Comparison of ENCODE assay signal across 11 mouse cellular contexts in genomic region chr14:62855077-62855835, GRCm38 (mm10). TPM values are rescaled to one million over a fixed set of nuclear protein-coding genes. Genes with fewer than 3 reads are reported as not detected.
DNase-seq lines count a peak whose midpoint lies in the region; ATAC-seq and TF ChIP-seq lines count a peak whose summit lies in the region.
"Had no signal": no experiment of that assay in that cellular context is flagged by ENCODE, and none has a peak within 500 bp of the region (broad histone marks: within the 10 kb centered on the region; RNA-seq: fewer than 3 reads in every experiment).

No protein-coding gene starts in this region.

- H3K9me3 ChIP-seq in forebrain, embryonic 13.5 days (replicated peaks) = no peaks in the 10 kb centered on the region
- no peaks in the 10 kb centered on the region for H3K9me3 ChIP-seq in neural tube, embryonic 15.5 days (replicated peaks)
- H3K9me3 ChIP-seq: kidney, embryonic 15.5 days; liver, embryonic 15.5 days had no signal

- H3K36me3 ChIP-seq in forebrain, embryonic 13.5 days (ENCODE audit: poor library complexity, severe bottlenecking) = no peaks in the 10 kb centered on the region
- no peaks in the 10 kb centered on the region for H3K36me3 ChIP-seq in neural tube, embryonic 15.5 days
- no peaks in the 10 kb centered on the region for H3K36me3 ChIP-seq in thymus, adult 2 months (ENCODE audit: control insufficient read depth, insufficient read depth, low read length)
- H3K36me3 ChIP-seq: kidney, embryonic 15.5 days; liver, embryonic 15.5 days had no signal

- H3K9ac ChIP-seq in forebrain, embryonic 13.5 days = no peak overlapping the region; the same call in 1 of the 2 replicates
- H3K9ac ChIP-seq in neural tube, embryonic 15.5 days (replicated peaks) = no peak overlapping the region
- H3K9ac ChIP-seq: heart, embryonic 12.5 days; kidney, embryonic 15.5 days; liver, embryonic 15.5 days had no signal

- TF ChIP-seq POLR2A in thymus, adult 2 months (IDR thresholded peaks at IDR 0.05; ENCODE audit: control insufficient read depth, extremely low read depth, insufficient read depth, low read length, poor library complexity) = no peak

- peaks cover 27% of the 10 kb centered on the region for H3K4me1 ChIP-seq in forebrain, embryonic 13.5 days
- H3K4me1 ChIP-seq in neural tube, embryonic 15.5 days = peaks cover 28% of the 10 kb centered on the region
- H3K4me1 ChIP-seq in thymus, adult 2 months (replicated peaks; ENCODE audit: control insufficient read depth, insufficient read depth, low read length) = peaks cover 6% of the 10 kb centered on the region; the same call in 1 of the 2 replicates

- WGBS in forebrain, embryonic 13.5 days = 40% methylated on average over 18 of the region's 18 CpGs
- 59% methylated on average over 18 of the region's 18 CpGs for WGBS in neural tube, embryonic 15.5 days
- 89% methylated on average over 18 of the region's 18 CpGs for WGBS in thymus, adult 2 months

- peak overlapping the region; percentile 43; the same call in 1 of the 2 replicates for H3K27ac ChIP-seq in layer of hippocampus, adult 2 months
- H3K27ac ChIP-seq in forebrain, embryonic 13.5 days = no peak overlapping the region
- H3K27ac ChIP-seq in neural tube, embryonic 15.5 days (replicated peaks) = peak overlapping the region; percentile 29; the same call in 1 of the 2 replicates
- H3K27ac ChIP-seq in thymus, adult 2 months (ENCODE audit: control insufficient read depth, insufficient read depth, low read length) = no peak overlapping the region
- H3K27ac ChIP-seq: kidney, embryonic 15.5 days; liver, embryonic 15.5 days had no signal

- peak overlapping the region; percentile 35 for H3K4me2 ChIP-seq in forebrain, embryonic 13.5 days
- peak overlapping the region; percentile 26 for H3K4me2 ChIP-seq in neural tube, embryonic 15.5 days
- H3K4me2 ChIP-seq: heart, embryonic 12.5 days; kidney, embryonic 15.5 days; liver, embryonic 15.5 days had no signal

- no peak overlapping the region for H3K4me3 ChIP-seq in layer of hippocampus, adult 2 months
- no peak overlapping the region for H3K4me3 ChIP-seq in forebrain, embryonic 13.5 days
- H3K4me3 ChIP-seq in neural tube, embryonic 15.5 days (replicated peaks) = no peak overlapping the region
- no peak overlapping the region for H3K4me3 ChIP-seq in thymus, adult 2 months (ENCODE audit: control insufficient read depth, insufficient read depth, low read length)
- H3K4me3 ChIP-seq: heart, embryonic 12.5 days; kidney, embryonic 15.5 days; liver, embryonic 15.5 days had no signal

- no peak for ATAC-seq in forebrain, embryonic 13.5 days
- no peak for ATAC-seq in neural tube, embryonic 15.5 days (ENCODE audit: low FRiP score)

- no peak for TF ChIP-seq CTCF in layer of hippocampus, adult 2 months (conservative IDR thresholded peaks at IDR 0.05)
- TF ChIP-seq CTCF in thymus, adult 2 months (IDR thresholded peaks at IDR 0.05; ENCODE audit: borderline replicate concordance, control insufficient read depth, extremely low read depth, insufficient read depth, low read length, poor library complexity) = no peak

- DNase-seq in heart, adult 11 months = peak; percentile 79
- no peak for DNase-seq in heart, adult 18-20 months
- no peak for DNase-seq in layer of hippocampus, adult 2 months (ENCODE audit: low spot score in 2 of 2)
- DNase-seq in layer of hippocampus, postnatal 14 days (ENCODE audit: low spot score in 2 of 2) = no peak
- no peak for DNase-seq in thymus, adult 2 months
- DNase-seq in cerebellum, postnatal 25 days = no peak

- no peaks in the 10 kb centered on the region for H3K27me3 ChIP-seq in forebrain, embryonic 13.5 days
- no peaks in the 10 kb centered on the region for H3K27me3 ChIP-seq in neural tube, embryonic 15.5 days (replicated peaks)
- H3K27me3 ChIP-seq in thymus, adult 2 months (ENCODE audit: control insufficient read depth, insufficient read depth, low read length) = no peaks in the 10 kb centered on the region
- H3K27me3 ChIP-seq: heart, embryonic 12.5 days; kidney, embryonic 15.5 days; liver, embryonic 15.5 days had no signal

RNA-seq across cellular contexts. Expression of gene Wdfy2, which starts 17.8 kb away (rescaled TPM):
- total RNA-seq in heart, adult 18-20 months (2021) = 1 to 10 TPM; 6.4 to 6.9 TPM
- 10 to 100 TPM; 15.2 to 16.5 TPM for total RNA-seq in layer of hippocampus, adult 2 months (2021)
- total RNA-seq in layer of hippocampus, postnatal 14 days (2021) = 10 to 100 TPM; 14.6 TPM
- 7.3 and 8.5 TPM in 2 replicates for polyA plus RNA-seq in forebrain, embryonic 13.5 days (2015; fragmentation: Nextera tagmentation; extraction: Ambion mirVana)
- 7.0 and 7.4 TPM in 2 replicates for polyA plus RNA-seq in neural tube, embryonic 15.5 days (2015; fragmentation: Nextera tagmentation; extraction: Ambion mirVana)
- 15.3 and 15.5 TPM in 2 replicates for polyA plus RNA-seq in thymus, adult 2 months (2012; rRNA removed)

Comparison
In these comparisons a context has a peak if more than half of its experiments do, and no peak if none do; other contexts are left out.
1. H3K27ac ChIP-seq: peak in layer of hippocampus, adult 2 months (single experiment) and neural tube, embryonic 15.5 days (single experiment); none in forebrain, embryonic 13.5 days (single experiment) and thymus, adult 2 months (single experiment).